Mouse (Mus musculus): ENCODE measurements around the gene Adgrf5.

- no peak for TF ChIP-seq POLR2A (IDR thresholded peaks at IDR 0.05; ENCODE audit: insufficient read depth, low read length)
- TF ChIP-seq CTCF (IDR thresholded peaks at IDR 0.05; ENCODE audit: low read depth, low read length) = no peak
- no peak for TF ChIP-seq EP300 (IDR thresholded peaks at IDR 0.05; ENCODE audit: insufficient read depth, low read depth, low read length)
Measured at GRCm38 (mm10) chr17:43368171-43368576, 7.9 kb downstream of the Adgrf5 start.

Measured in ES-Bruce4 (cell line).